Mouse (Mus musculus) heart, postnatal 10 days (tissue): ENCODE results near the gene Lnx1. TPM values are rescaled to one million over a fixed set of nuclear protein-coding genes. Genes with fewer than 3 reads are reported as not detected.
A peak's percentile ranks its signal among the peaks of the same experiment; 100 is the strongest.

Experiments
- DNase-seq, 2 experiments: peaks; one replicate each; pipeline ENCODE4 v3.0.0; 2021
- intact Hi-C: fragments of 180-260 bp; cut with DNase I; formaldehyde crosslinking; loops from one replicate; pipeline ENCODE4 v1.15.1; 2025
- total RNA-seq, 2 experiments: library from RNA; stranded (reverse); gene quantifications; 2 replicates each; pipeline ENCODE4 v1.2.3; 2021

The Lnx1 gene
- total RNA-seq, 2 experiments from 2014 or later: 4.3 to 4.5 TPM

GRCm38 (mm10) chr5:74657930-74658329, 44.8 kb downstream of the Lnx1 start:
- no peak for DNase-seq
- intact Hi-C loops: no loop called here

- intact Hi-C loops: no loop called here
- DNase-seq: no peak
These were observed 46.3 kb downstream of the Lnx1 start for GRCm38 (mm10) chr5:74656410-74656809.

DNA sequence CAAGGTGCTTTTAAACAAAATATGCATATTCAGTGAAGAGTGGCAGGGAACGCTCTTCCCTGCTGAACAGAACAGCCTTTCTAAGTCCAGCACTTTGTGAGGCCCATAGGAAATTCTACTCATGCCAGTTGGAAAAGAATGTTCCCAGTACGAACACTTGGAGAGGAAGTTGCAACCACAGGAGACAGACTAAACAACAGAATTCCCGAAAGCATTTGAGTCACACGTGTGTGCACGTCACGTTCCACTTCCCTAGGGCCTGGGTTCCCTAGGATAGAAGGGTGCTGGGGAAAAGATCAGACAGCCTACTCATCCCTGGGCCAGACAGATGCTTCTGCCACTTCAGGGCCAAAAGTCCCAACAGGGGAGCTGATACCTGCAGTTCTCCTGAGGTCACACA, 48.2 kb downstream of the Lnx1 start:
- no peak for DNase-seq

DNA sequence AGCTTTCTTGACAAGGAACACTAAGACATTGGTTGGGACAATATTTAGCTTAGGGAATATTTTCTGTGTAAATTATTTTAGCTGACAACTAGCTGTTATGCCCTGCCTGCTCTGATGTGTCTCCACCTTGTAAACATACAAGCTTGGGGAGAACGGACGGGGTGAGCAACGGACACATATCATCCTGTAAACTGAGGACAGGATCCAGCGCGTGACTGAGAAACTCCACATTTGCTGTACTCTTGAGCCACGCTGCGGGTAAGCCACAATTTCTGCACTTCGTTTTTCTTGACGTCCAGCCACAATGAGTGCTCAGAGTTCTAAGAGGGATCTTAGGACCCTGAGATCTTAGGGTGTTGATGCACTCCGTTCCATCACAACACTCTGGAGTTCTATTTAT, 48.9 kb downstream of the Lnx1 start:
- no peak for DNase-seq
- intact Hi-C loops: no loop called here

More for the DNA sequence above, 48.2 kb downstream of the Lnx1 start:
- intact Hi-C loops: no loop called here

DNA sequence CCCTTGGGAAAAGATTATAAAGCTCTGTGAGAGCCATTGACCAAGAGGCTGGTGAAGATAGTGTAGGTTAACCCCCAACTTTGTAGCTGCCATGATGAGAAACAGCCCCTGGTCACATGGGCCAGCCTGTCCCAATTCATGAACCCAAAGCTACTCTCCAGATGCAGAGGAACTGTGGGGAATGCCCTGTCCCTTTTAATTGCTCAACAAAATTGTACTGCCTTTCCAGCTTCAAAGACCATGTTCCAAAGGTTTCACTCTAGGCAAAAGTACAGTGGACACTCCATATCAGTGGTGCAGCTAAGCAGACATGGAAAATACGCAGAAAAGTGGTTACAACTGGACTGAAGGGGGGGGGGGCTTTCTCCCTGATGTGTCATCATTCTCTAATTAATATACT, 53.6 kb downstream of the Lnx1 start:
- DNase-seq: no peak
- intact Hi-C loops: no loop called here

- intact Hi-C loops: no loop called here
- no peak for DNase-seq
These were observed 54.5 kb downstream of the Lnx1 start for GRCm38 (mm10) chr5:74648216-74648615.

GRCm38 (mm10) chr5:74647584-74647984, 55.1 kb downstream of the Lnx1 start:
- intact Hi-C loops: no loop called here
- DNase-seq: peak; percentile 27 to 29

DNA sequence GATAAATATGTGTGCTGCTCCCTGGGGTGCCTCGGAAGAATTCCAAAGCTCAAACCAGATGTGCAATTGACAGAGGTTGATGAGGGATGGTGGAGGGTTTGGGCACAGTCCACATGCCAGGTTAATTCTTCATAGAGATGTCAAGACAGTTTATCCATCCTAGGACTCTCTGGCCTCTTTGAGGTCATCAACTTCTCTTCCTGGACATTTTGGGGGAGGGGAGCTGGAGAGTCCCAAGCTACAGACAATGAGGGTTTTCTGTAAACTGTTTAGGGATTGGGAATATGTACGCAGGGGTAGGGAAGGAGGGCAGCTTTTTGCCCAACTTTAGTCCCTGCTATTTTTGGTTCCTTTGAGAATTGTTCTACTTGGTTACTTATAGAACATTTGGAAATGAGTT, 60.4 kb downstream of the Lnx1 start:
- intact Hi-C loops: loop anchor here (5.0 kb wide), 2 partner anchors 60 to 300 kb away; partner anchors contain the start of gene Lnx1

GRCm38 (mm10) chr5:74641000-74641399, 61.7 kb downstream of the Lnx1 start:
- intact Hi-C loops: loop anchor here (1.0 to 5.0 kb wide), 4 partner anchors 61 to 510 kb away; partner anchors contain the start of gene Lnx1
- DNase-seq: peak; percentile 66 to 70

More for the DNA sequence above, 60.4 kb downstream of the Lnx1 start:
- no peak for DNase-seq

GRCm38 (mm10) chr5:74640504-74640903, 62.2 kb downstream of the Lnx1 start:
- intact Hi-C loops: loop anchor here (2.0 to 5.0 kb wide), 3 partner anchors 62 to 510 kb away; partner anchors contain the start of gene Lnx1

GRCm38 (mm10) chr5:74639516-74639915, 63.2 kb downstream of the Lnx1 start:
- DNase-seq: no peak

More at GRCm38 (mm10) chr5:74640504-74640903, 62.2 kb downstream of the Lnx1 start:
- DNase-seq: no peak

DNA sequence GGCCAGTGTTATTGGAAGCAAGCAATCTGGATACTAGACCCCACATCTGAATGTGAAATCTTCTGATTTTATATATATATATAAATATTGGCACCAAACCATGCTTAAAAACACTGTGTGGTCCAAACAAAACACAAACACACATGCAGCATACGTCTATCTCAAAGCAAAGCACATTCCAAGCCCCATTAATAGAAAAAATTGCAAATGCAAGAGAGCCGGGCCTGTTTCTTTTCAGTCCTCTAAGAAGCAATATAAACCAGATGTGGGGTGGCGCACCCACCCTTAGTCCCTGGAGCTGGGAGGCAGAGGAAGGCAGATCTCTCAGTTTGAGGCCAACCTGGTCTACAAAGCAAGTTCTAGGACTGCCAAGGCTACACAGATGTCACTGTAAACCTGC, 68.3 kb downstream of the Lnx1 start:
- intact Hi-C loops: loop anchor here (10.0 kb wide), 1 partner anchor 320 kb away; no protein-coding TSS in a partner anchor
- DNase-seq: no peak

More at GRCm38 (mm10) chr5:74639516-74639915, 63.2 kb downstream of the Lnx1 start:
- intact Hi-C loops: loop anchor here (10.0 kb wide), 1 partner anchor 325 kb away; no protein-coding TSS in a partner anchor

DNA sequence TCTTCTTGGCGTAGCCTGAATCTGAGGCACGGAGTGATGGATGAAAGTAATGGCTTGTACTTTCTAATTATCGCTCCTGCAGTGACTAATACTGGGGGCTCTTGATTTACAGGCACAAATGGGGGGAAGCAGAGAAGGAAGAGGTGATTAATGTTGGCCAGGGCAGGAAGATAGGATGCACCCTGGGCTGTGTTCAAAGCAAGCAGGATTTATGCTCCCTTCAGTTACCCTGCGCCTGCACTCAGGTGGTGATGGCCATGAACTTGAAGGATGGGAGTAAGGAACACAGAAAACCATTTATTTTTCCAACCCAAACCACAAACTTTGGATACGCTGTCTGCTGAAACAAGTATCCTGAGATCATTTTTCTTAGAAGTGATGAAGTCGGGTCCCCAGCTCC, 69.3 kb downstream of the Lnx1 start:
- no peak for DNase-seq

DNA sequence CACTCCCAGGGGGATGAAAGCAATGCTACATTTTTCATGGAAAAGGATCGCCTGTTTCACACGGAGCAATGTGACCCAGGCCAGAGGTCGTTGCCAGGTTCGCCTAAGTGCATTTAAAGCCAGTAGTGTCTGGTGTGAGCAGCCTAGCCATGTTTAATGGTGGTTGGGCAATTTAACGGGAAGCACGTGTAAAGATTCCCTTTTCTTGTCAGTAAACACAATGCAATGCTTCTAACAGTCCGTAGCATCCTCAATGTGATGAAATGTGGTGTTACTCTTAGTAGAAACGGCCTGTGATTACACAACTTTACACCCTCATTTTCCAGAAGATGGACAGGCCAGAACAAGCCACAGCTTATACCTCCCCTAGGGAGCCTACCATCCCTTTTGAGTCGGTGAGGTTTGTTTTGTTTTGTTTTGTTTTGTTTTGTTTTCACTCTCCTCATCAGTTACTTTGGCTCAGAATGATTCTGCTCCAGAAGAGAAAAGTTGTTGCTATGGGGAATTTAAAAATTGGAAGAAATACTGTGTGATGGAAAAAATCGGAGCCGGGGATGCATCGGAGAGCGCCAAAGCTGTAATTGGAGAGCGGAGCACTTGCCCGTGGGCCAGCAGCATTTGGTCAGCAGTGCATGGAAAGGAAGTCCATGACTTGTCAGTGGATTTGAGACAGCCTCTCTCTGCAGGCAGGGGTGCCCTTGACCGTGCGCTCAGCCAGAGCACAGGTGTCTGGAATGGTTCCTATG, 70.2 kb downstream of the Lnx1 start:
- peak; percentile 42 to 49 for DNase-seq
- intact Hi-C loops: loop anchor here (10.0 kb wide), 1 partner anchor 318 kb away; no protein-coding TSS in a partner anchor

More for the DNA sequence above, 69.3 kb downstream of the Lnx1 start:
- intact Hi-C loops: loop anchor here (10.0 kb wide), 1 partner anchor 319 kb away; no protein-coding TSS in a partner anchor

DNA sequence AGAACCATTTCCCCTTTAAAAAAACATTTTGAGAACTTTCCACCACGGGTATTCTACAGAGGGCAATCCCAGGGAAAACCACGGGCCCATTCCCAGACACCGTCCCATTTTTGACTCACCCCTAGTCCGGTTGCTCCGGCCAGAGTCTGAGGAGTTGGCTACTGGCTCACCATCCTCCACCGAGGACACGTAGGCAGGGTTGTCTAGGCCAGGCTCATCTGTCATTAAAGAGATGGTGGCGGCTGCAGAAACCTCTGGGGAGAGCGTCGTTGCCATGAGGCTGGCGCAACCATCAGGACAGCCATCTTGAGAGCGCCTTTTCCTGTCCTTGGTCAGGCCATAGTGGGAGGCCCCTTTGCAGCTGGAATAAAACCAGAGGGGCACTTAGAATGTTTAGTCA, 74.7 kb downstream of the Lnx1 start:
- intact Hi-C loops: no loop called here
- DNase-seq: no peak

DNA sequence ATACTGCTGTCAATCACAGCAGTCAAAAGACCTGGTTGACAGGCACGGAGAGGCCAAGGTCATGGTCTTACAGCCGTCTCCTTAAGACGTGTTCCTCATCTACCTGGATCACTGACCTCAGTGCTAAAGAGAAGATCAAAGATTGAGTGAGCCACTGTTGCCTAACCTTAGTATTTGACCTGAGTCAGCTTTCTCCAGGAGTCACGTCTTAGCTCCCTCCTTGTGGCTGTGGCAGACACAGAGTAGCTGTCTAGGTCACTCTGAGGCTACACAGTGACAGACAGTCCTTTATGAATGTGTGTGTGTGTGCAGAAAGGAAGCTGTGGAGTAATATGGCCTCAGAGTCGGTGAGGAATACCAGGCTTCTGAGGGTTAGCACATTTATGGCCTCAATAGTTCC, 78.3 kb downstream of the Lnx1 start:
- intact Hi-C loops: no loop called here

GRCm38 (mm10) chr5:74623316-74624000, 79.3 kb downstream of the Lnx1 start:
- intact Hi-C loops: no loop called here
- peak; percentile 25 to 48 for DNase-seq

More for the DNA sequence above, 78.3 kb downstream of the Lnx1 start:
- DNase-seq: no peak

DNA sequence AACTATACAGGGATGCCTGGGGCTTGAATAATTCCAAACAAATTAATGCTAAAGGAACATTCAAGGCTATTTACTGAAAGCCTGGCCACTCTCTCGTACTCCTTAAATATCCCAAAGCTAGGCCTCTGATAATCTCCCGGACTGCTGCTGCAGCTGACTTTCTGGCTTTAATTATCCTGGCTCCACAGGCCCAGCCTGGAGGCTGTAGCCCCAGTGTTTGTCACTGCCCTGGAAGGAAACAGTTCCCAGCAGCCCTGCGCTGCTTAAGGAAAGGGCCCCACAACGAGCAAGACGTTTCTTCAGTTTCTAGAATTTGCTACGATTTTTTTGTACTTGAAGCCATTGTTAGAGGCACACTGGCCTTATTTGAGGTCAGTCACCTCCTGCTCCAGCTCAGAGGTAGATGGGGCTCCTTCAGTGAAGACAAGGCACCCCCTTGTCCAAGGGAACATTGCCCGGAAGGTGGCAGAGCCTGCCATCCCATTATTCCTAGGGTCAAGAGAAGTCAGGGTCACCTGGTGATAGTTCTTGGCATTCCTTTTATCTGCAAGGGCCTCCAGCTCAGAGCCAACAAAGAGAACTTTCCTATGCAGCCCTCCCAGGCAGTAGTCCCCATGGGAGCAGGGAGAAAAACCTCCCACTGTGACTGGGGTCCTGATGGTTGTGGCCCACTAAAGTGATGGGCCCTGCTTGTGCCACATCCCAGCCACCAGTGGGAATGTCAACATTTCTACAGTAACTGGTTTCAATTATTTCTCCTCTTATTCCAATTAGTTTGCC, 80.8 kb downstream of the Lnx1 start:
- intact Hi-C loops: no loop called here
- DNase-seq: peak in 1 of 2 experiments; percentile 32

DNA sequence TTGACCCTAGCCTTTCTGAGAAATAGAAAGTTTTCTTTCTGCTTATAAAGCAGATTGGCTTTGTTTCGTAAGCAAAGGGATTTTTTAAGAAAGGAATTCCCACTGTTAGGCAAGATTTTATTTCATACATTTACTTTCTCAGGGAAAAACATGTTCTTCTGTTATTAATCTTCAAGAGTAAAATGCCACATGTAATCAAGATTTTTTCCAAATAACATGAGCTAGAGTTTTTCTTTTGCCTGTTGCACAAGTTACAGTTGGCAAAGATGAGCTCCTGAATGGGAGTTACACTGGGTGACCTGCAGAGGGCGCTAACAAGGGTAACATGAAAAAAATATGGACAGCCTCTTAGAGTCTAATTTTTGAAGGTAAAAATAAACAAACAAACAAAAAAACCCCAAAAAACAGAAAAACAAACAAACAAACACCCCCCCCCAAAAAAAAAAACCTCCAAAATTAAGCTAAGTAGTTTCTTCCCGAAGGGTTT, 84.1 kb downstream of the Lnx1 start:
- intact Hi-C loops: no loop called here
- peak in 1 of 2 experiments; percentile 57 for DNase-seq

DNA sequence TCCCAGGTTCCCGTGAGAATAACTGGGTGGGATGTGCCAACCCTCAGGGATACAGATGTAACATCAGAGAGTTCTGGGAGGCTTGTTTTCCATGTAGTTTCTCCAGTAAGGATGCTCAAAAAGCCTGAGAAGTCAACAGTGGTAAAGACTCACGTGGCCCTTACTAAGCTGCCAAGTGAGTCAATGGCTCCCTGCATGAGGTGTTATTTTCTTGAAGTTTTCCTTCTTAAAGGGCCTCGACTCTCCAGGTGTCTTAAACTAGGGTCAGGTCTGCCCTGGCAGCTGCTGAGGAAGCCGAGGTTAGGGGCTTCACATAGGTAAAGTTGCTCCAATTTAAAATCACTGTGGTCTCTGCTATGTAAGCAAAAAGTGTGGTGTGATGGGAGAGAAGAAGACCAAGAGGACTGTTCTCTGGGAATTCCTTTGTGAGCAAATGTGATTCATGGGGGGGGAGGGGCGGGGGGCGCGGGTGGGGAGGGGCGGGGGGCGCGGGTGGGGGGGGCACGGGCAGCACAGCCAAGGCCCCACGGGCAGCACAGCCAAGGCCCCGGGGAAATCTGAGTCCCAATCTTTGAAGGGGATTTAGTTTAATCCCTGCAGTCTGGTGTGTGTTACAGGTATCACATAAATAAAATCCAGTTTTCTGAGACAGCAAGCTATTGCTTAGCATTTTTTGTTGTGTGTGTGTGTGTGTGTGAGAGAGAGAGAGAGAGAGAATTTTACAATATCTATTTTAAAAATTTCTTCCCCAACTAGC, 84.7 kb downstream of the Lnx1 start:
- DNase-seq: no peak
- intact Hi-C loops: no loop called here
